Mouse (Mus musculus) right cerebral cortex, postnatal 25 days (tissue): ENCODE measurements at regions not wholly inside any gene's neighbourhood (a gene's known extent, or its start where the extent isn't known, plus 50 kb on each side); places are given as distances from the start of the nearest gene placed in this dataset.

Experiments used
- DNase-seq: peaks from one replicate; pipeline ENCODE4 v3.0.0; 2022

- DNase-seq: peak; percentile 11
Measured at GRCm38 (mm10) chr2:108584799-108585198, 695.7 kb upstream of the Kif18a start.

- no peak for DNase-seq
Measured at GRCm38 (mm10) chr2:108593555-108593954, 687.0 kb upstream of the Kif18a start.

DNA sequence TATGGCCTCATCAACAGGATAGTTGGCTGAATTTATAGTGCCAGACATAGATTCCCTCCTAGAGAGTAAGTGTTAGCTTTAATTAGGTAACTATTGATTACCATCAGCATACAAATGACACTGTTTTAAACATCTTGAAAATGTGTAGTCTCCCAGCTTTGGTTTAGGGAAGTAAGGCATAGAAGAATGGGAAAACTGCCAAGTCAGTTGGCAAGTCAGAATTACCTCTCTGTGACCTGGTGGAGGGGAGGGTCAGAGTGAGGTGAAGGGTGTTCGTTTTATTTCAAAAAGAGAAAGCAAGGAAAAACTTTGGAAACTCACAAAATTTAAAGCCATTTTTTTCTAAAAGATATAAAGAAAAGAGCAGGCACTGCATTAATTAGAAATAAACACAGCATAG is 680.2 kb upstream of the Kif18a start:
- no peak for DNase-seq

DNA sequence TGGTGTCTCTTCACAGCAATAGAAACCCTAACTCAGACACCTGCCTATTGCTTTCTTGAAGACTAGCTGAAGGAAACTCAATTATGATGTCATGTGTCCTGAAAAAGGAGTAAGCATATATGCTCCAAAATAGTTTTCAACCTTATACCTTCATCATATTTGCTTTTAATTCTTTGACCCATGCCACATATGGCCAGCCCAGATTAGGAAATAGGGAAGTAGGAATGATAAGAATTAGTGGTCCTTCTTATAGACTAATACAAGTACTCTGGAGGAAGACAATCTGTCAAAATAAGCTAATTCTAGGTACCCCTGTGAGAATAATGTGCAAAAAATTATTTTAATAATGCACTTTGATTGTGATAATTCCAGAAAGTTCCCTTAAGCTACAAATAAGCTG is 661.0 kb upstream of the Kif18a start:
- DNase-seq: no peak

DNA sequence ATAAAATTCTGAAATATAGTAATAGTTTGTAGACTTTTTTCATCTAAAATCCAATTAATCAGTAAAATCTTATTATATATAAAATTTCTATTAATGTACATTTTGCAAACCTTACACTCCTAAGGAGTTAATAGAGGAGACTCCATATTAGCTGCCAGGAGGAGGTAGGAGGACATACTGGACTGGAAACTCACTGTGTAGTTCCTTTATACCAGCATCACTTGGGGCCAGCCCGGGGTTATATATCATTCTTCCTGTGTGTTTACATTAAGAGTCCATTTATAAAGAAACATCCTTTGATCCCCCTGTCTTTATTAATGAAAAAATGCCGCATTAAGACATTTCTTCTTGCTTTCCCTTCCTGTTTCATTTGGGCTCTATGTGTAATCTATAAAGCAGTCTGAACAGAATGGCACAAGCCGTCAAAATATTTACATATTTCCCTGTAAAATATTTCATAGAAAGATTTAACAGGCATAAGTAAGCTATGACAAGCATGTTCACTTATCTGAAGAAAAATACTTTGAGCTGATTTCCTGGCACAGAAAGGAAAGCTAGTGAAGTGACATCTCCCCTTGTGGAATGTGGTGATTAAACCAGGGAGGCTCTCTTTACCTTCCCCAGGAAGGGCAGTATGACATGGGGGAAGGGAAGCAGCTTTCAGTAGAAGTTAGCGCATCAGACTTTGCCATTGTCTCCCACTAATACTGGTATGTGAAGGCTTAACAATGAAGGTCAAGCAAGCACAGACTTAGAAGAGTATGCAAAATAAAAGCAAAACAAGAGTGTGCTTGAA is 658.0 kb upstream of the Kif18a start:
- no peak for DNase-seq

GRCm38 (mm10) chr2:108635644-108636043 is 644.9 kb upstream of the Kif18a start:
- DNase-seq: no peak

DNA sequence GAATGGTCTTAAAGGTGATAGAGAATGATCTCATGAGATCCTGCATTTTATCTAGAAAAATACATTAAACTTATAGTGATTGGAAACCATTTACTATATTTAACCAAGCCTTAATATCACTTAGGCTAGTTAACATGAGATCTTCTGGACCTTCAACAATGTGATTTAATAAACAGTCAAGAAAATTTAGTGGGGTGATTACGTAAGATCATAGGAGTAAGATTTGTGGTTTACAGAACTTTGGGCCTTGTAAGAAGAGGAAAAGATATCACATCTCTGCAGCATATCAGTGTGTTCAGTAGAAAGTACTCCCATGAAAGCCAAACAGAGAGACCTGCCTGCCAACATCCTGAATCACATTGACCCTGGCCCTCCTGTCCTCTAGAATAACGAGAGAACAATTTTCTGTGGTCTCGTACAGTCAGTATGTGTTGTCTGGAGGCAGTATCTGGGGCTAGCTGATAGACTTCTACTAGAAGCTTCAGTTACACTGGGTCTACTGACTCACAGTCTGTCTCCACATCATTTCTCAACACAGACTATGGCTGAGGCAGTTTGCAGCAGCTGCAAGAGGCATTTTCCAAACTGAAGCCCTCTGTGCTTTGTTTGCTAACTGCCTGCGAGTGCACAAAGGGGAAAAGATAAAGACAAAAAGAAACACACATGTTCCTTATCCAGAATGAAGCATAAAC is 619.7 kb upstream of the Kif18a start:
- DNase-seq: no peak

- DNase-seq: no peak
Measured at GRCm38 (mm10) chr2:108677777-108678380, 602.7 kb upstream of the Kif18a start.

- no peak for DNase-seq
Measured at GRCm38 (mm10) chr2:108681574-108681973, 599.0 kb upstream of the Kif18a start.

DNA sequence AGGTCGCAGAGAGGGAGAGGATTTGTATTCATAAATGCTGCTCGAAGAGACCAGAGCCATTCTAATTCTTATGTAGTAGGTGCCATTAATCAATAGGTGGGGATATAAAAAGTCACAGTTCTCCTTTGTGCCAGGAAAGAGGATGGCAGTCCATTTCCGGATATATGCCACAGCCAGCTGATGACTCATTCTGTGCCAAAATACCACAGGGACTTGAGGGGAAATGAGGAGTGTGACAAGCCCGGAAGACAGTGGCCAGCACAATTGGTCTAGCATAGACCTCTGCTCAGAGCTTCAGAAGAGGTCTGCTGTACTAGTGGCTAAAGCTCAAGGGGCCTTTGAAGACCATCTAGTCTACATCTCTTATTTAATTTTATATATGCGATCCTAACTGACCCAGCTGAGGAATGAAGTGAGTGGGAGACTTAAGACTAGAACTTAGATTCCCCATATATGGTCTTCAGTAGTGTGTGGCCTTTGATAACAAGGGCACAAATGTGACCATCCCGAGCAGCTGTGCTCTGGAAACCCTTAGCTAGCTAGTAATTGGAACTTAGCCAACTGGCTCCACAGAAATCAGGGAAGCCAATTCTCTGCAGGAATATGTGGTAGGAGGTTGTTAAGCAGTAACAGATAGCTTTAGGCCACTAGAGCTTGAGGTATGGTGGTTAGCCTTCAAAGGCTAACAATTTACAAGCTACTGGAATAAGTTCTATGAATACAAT is 594.4 kb upstream of the Kif18a start:
- no peak for DNase-seq

- peak; percentile 43 for DNase-seq
Measured at GRCm38 (mm10) chr2:108690091-108690490, 590.4 kb upstream of the Kif18a start.

DNA sequence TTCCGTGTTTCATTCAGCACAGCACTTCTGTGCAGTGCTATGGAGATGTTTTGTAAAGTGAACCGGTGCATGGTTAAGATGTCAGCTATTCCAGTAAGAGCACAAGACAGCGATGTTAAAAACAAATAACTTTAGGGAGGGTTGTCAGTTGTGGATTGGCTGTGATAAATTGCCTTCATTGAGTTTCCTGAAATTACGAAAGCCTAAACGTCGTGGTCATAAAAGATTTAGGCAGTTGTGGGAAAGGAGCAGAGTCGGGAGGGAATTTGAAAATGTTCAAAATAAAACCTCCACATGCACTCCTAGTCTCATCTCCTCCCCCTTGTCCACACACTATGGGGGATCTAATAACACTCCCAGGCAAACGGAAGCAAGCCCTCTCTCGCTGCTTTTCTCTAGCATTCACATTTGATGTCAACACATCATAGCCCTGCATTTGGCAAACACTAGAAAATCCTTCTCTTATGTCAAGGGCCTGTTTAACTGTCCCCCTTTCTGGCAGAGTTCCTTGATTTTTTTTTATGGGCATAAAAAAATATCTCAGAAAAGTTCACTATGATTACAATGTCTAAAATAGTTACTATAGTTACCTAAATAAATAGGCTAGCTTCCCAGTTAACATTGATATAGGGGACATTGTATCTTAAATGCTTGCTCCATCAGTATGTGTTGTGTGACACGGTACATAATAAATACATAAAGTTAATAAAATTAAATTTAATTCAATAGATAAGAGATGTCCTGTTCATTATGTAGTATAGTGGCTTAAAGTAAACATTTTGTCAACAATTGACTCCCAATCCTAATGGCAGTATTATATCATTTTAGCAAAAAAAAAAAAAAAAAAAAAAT is 589.2 kb upstream of the Kif18a start:
- no peak for DNase-seq

GRCm38 (mm10) chr2:108701308-108701707 is 579.2 kb upstream of the Kif18a start:
- DNase-seq: no peak

DNA sequence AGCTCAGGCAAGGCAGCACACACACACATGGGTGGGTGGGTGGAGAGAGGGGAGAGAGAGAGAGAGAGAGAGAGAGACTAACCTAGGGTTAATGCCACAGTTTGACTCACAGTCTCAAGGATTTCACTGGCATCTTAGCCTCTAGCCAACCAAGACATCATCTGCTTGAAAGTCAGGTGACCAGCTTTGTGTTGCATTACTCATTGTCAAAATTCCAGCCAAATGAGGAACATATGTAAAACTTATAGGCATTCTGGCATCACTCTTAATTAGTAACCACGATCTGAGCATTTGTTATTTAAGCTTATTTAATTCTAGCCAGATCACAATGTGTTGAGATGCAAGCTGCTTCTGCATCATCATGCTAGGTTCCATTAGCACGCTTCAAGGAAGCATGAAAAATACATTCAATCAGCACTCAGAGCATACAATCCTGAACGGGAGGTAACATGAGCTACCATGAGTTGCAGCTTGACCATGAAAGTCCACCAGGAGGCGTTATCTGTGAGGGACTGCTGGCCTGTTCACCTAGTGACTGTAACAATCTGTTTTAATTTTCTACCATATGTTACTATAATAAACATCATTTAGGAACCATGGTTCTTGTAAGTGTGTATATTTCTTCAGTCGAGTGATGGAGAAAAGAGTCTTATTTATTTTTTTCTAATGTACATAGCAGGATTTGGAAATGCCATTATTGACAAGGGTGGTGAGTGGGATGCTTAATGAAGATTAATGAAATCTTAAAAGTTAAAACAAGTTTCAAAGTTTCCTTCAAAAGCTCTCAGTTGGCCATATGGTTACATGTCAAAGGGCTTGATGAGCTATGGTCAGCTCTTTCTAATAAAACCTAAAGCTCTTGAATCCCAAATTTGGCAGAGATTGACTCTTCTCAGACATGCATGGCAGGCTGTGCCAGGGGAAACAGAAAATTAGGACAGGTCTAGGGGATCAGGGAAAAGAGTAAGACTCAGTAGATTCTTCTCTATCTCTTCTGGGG is 572.4 kb upstream of the Kif18a start:
- no peak for DNase-seq

DNA sequence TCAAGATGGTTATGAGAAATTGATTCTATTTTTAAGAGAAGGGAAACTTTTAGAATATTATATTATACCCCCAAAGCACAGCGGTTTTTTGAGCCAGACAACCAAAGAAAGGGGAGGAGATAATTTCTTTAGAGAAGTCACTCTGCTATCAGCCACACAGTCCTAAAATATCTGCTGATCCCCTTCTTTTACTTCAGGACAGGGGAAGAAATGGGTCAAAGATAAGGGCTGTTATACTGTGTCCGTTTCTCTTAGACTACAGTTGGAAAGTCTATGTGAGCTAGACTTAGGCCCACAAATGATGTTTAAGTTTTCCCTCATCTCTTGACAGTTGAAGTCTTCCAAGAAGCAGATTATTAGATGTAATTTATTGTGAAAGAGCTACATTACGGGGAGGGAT is 538.5 kb upstream of the Kif18a start:
- no peak for DNase-seq

- DNase-seq: no peak
Measured at GRCm38 (mm10) chr2:108743511-108743910, 537.0 kb upstream of the Kif18a start.

- DNase-seq: no peak
Measured at GRCm38 (mm10) chr2:108744797-108745196, 535.7 kb upstream of the Kif18a start.

DNA sequence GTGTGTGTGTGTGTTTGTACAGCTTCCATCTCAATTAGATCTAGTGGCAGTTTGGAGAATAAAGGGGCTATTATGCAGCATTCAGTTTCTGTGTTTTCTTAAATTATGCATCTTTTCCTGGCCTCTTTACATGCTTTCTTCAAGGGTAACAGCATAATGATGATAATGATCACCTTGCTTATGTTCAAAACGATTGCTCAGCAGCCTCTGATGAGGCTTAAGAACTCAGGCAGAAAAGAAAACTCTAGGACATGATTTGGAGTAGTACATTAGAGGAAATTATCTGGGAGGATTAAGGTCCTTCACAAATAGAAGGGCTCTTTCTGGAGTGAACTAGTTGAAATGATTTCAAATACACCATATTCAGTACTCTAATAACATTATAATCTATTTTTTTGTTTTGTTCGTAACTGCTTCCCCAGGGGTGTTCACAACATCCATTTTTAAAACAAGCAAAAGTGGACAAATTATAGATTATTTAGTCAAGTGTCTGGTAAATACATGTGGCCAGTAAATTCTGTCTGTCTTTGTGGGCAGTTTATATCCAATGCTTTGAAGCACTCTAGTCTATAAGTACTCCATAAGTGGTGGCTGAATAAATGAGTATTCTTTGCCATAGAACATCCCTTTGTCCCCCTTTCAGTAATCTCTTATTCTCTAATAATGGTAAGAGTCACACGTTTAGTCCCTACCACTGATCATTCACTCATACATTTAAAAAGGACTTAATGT is 526.9 kb upstream of the Kif18a start:
- DNase-seq: no peak

- no peak for DNase-seq
Measured at GRCm38 (mm10) chr2:108755821-108756220, 524.7 kb upstream of the Kif18a start.

GRCm38 (mm10) chr2:108756251-108756650 is 524.3 kb upstream of the Kif18a start:
- DNase-seq: no peak
